Mouse (Mus musculus): Measurements from ENCODE around the gene Hmgxb4.

- TF ChIP-seq CTCF (IDR thresholded peaks at IDR 0.05; ENCODE audit: borderline replicate concordance, insufficient read depth, low read length) (no peak), POLR2A (IDR thresholded peaks at IDR 0.05; ENCODE audit: low read depth, low read length) (no peak)
Observed at GRCm38 (mm10) chr8:75023660-75024316, 30.6 kb downstream of the Hmgxb4 start.
